Mouse (Mus musculus) lung, embryonic 15.5 days (tissue): ENCODE measurements around the gene Hist1h2ah. TPM values are rescaled to one million over a fixed set of nuclear protein-coding genes. Genes with fewer than 3 reads are reported as not detected.
A peak's percentile ranks its signal among the peaks of the same experiment; 100 is the strongest.

ENCODE experiments used
- ATAC-seq: fragments of 200-750 bp; cut with Nextera tagmentation; 2 replicates; pipeline ENCODE4 v1.8.0; 2017; ENCODE audit warnings: moderate number of reproducible peaks, borderline replicate concordance; ENCODE audit not compliant: low FRiP score, low TSS enrichment; ENCODE audit errors: extremely low read depth
- H3K27ac ChIP-seq: fragments of 300-500 bp; sonication (generic); 2 replicates; pipeline ENCODE4 v1.5.1; 2015; ENCODE audit warnings: moderate library complexity, mild to moderate bottlenecking, inconsistent platforms
- H3K27me3 ChIP-seq: fragments of 300-500 bp; sonication (generic); 2 replicates; pipeline ENCODE4 v1.6.1; 2015; ENCODE audit warnings: inconsistent platforms
- H3K36me3 ChIP-seq: fragments of 300-500 bp; sonication (generic); 2 replicates; pipeline ENCODE4 v1.6.1; 2015; ENCODE audit warnings: inconsistent platforms
- H3K4me1 ChIP-seq: fragments of 300-500 bp; sonication (generic); 2 replicates; pipeline ENCODE4 v1.6.1; 2015; ENCODE audit warnings: inconsistent platforms
- H3K4me2 ChIP-seq: fragments of 300-500 bp; sonication (generic); 2 replicates; pipeline ENCODE4 v1.6.1; 2015; ENCODE audit warnings: inconsistent platforms, mild to moderate bottlenecking, moderate library complexity
- H3K4me3 ChIP-seq: fragments of 300-500 bp; sonication (generic); 2 replicates; pipeline ENCODE4 v1.5.1; 2015; ENCODE audit warnings: mild to moderate bottlenecking, inconsistent platforms
- H3K9ac ChIP-seq: fragments of 300-500 bp; sonication (generic); 2 replicates; pipeline ENCODE4 v1.6.1; 2015; ENCODE audit warnings: inconsistent platforms
- H3K9me3 ChIP-seq: fragments of 300-500 bp; sonication (generic); 2 replicates; pipeline ENCODE4 v1.6.1; 2016; ENCODE audit warnings: inconsistent platforms
- WGBS: fragments of 180-500 bp; shearing (Covaris S2); methylation state at CpG from one replicate; pipeline ENCODE4 v1.1.7; 2015; 5-methylcytosine and 5-hydroxymethylcytosine counted together
- polyA plus RNA-seq: library from polyadenylated mRNA; unstranded; fragments of >200 nt; fragmentation: Nextera tagmentation; extraction: Ambion mirVana; gene quantifications from 2 replicates; pipeline ENCODE4 v1.2.1, GENCODE M21; 2015

Gene Hist1h2ah
- polyA plus RNA-seq, 1 experiment from 2014 or later = 8.1 TPM

DNA sequence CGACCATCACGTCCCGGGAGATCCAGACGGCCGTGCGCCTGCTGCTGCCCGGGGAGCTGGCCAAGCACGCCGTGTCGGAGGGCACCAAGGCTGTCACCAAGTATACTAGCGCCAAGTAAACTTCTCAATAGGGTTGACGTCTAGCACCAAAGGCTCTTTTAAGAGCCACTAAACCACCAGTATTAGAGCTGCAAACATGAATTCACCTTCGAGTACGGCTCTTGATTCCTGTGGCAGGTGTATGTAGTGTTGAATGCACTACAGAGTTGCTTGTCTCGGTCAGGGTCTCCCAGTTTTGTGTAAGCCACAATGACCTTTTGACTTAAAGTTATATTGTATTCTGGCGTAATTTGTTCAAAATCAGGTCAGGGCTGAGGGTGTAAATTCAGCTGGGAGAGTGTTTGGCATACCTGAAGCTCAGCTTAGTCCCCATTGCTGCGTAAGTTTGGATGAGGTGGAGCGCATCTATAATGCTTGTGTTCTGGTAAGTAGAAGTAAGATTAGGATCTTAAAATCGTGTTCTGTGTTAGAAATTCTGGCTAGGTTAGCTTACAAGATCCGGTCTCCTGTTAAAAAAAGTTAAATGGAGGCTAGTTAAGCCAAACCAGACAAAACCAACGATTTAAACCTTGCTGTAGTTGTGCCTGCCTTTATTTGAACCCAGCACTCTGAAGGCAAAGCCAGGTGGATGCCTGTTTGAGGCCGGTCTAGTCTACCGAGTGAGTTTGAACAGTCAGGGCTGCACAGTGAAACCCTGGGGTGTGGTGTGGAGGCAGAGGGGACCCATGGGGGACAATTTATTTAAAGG is 985 bp upstream of the Hist1h2ah start:
- Histone ChIP-seq H3K9ac (peak overlapping the region; percentile 61), H3K27me3 (no peaks in the 10 kb centered on the region), H3K27ac (peak overlapping the region; percentile 93), H3K36me3 (no peaks in the 10 kb centered on the region), H3K4me3 (peak overlapping the region; percentile 45), H3K9me3 (no peaks in the 10 kb centered on the region), H3K4me1 (peaks cover 29% of the 10 kb centered on the region), H3K4me2 (peak overlapping the region; percentile 73)
- peak; percentile 7 for ATAC-seq
- 2% methylated on average over 20 of the region's 23 CpGs for WGBS

DNA sequence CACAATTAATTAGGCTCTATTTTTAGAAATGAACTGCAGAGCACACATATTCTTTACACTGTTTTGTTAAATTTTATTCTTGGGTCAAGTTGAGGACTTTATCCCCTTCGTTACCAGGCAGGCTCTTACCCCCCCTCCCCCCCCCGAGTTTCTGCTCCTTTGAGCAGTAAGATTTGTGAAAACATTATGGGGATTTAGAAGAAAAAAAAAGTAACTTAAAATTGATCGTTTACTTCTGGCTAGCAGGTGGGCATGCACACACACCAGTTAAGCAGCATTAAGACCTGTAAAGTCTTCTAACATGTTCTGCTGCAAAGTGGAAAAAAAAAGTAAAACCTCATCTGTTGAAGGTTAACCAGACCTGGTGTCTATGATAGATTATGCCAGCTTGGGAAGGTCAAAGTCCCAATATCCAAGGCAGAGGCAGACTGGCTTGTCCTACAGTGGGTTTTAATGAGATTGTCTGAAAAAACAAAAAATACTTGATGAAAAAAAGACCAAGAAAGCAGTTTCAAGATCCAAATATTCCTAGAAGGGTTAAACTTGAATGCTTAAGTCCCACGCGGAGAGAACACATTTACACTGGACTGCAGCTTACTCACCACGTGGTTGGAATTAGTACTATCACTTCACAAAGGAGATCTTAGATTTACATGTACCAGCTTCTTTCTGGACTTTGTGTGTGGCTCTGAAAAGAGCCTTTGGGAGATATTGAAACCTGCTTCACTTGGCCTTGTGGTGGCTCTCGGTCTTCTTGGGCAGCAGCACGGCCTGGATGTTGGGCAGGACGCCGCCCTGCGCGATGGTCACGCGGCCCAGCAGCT is 713 bp downstream of the Hist1h2ah start:
- H3K4me2 ChIP-seq = peak overlapping the region; percentile 73
- H3K9me3 ChIP-seq = no peaks in the 10 kb centered on the region
- ATAC-seq = no peak
- H3K36me3 ChIP-seq = no peaks in the 10 kb centered on the region
- H3K9ac ChIP-seq = peak overlapping the region; percentile 46
- H3K27me3 ChIP-seq = no peaks in the 10 kb centered on the region
- H3K4me3 ChIP-seq = peak overlapping the region; percentile 45
- peaks cover 27% of the 10 kb centered on the region for H3K4me1 ChIP-seq
- peak overlapping the region; percentile 93 for H3K27ac ChIP-seq
- WGBS = 2% methylated on average over 14 of the region's 14 CpGs

DNA sequence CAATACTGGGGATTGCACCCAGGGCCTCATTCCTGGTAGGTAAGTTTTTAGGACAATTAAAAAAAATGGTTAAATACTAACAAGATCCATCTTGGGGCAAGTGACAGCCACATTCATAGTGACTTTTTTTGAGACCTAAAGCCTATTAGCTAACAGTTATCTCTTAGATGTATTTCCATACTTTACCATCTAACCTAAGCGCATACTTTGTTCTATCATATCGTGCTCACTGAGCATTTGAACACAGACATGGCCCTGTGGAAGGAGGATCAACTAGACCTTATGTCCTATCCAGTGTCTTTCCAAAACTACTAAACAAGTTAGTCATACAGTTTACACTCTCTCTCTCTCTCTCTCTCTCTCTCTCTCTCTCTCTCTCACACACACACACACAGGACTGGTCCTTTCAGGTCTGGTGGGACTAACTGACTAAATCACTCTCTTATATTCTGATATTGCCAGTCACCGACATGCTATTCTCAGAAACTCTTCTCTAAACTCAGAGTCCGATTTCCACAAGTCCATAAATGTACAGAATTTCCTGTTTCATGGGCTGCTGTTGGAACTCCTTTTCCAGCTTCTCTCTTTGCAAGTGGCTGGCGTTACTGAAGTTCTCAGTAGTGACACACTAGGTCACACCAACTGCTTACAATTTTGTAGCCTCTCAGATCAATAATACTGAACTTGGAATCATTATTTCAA is 1.5 kb downstream of the Hist1h2ah start:
- peaks cover 32% of the 10 kb centered on the region for H3K4me1 ChIP-seq
- peak overlapping the region; percentile 46; the same call in 1 of the 2 replicates for H3K9ac ChIP-seq
- no peak for ATAC-seq
- 39% methylated on average over 5 of the region's 5 CpGs for WGBS
- H3K36me3 ChIP-seq = no peaks in the 10 kb centered on the region
- no peaks in the 10 kb centered on the region for H3K27me3 ChIP-seq
- H3K4me3 ChIP-seq = peak overlapping the region; percentile 45
- H3K4me2 ChIP-seq = peak overlapping the region; percentile 73
- peak overlapping the region; percentile 93 for H3K27ac ChIP-seq
- H3K9me3 ChIP-seq = no peaks in the 10 kb centered on the region

DNA sequence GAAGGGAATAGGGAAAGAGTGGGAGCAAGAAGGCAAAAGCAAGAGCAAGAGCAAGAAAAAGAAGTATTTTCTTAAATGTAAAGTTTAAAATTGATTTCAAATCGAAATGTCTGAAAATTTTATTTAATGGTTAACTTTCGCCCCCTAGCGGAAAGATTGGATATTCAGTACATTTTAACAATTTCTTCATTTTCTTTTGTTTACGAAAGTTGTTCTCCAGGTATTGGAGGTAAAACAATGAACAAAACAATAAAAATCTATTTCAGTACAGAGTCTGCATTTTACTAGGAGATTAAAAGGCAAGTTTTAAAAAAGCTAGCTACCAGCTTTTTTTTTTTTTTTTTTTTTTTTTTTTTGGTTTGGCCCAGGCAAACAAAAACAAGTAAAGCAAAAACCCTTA is 4.9 kb downstream of the Hist1h2ah start:
- peaks cover 22% of the 10 kb centered on the region; the same call in 1 of the 2 replicates for H3K4me1 ChIP-seq
- H3K27me3 ChIP-seq = no peaks in the 10 kb centered on the region
- no peak overlapping the region for H3K4me3 ChIP-seq
- no peaks in the 10 kb centered on the region for H3K36me3 ChIP-seq
- H3K4me2 ChIP-seq = no peak overlapping the region; the same call in 1 of the 2 replicates
- H3K9me3 ChIP-seq = no peaks in the 10 kb centered on the region
- WGBS = 7% methylated on average over 4 of the region's 4 CpGs
- no peak overlapping the region for H3K27ac ChIP-seq
- H3K9ac ChIP-seq = no peak overlapping the region
- no peak for ATAC-seq

DNA sequence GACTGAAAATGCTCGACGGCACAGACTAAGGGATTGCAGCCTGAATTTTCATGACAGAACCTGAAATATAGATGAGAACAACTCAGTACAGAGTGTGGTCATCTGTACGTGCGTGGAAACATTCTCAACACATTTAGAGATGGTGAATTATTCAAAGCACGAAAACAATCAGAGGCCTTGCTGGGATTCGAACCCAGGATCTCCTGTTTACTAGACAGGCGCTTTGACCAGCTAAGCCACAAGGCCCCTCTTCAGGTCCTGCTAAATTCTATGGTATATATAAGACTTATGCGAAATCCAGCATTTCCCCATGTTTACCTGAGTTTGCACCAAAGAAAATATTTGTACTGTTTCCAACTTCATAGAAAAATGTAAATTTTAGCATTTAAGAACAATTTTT is 5.4 kb downstream of the Hist1h2ah start:
- Histone ChIP-seq H3K4me2 (no peak overlapping the region; the same call in 1 of the 2 replicates), H3K36me3 (no peaks in the 10 kb centered on the region), H3K4me1 (peaks cover 22% of the 10 kb centered on the region; the same call in 1 of the 2 replicates), H3K27ac (no peak overlapping the region), H3K9ac (no peak overlapping the region), H3K27me3 (no peaks in the 10 kb centered on the region), H3K9me3 (no peaks in the 10 kb centered on the region), H3K4me3 (no peak overlapping the region; the same call in 1 of the 2 replicates)
- 41% methylated on average over 8 of the region's 8 CpGs for WGBS
- no peak for ATAC-seq

DNA sequence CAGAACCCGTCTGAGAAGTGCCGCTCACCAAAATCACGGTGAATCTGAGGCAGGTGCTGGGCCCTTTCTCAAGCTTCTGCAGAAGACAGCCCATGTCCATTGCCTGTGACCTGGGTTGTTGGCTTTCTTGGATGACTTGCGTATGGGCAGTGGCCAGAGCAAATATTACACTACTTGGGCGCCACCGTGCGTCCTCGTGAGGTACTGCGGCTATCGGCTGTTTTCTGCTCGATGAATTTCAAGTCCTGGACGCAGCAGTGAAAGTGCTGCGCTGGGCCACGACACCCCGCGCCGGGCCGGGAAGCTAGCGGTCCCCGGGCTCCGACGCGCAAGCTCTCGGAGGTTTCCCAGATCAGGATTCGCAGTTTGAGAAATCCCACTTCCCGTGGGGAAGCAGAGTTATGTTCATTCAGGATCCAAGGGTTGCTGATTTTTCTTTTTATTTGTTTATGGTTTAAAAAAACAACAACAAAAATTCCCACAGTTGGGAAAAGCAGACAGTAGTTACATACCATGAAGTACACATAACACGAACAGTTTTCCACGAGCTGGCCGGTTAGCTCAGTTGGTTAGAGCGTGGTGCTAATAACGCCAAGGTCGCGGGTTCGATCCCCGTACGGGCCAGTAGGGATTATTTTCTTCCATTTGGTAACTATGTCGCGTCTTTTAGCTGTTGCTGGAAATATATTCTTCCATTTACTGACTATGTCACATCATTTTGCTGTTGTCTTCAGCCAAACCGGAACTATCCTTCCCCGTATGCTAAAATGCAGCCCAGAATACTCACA is 6.5 kb downstream of the Hist1h2ah start:
- Histone ChIP-seq H3K4me3 (peak overlapping the region; percentile 59), H3K9me3 (no peaks in the 10 kb centered on the region), H3K4me1 (peaks cover 18% of the 10 kb centered on the region; the same call in 1 of the 2 replicates), H3K9ac (peak overlapping the region; percentile 56), H3K27ac (peak overlapping the region; percentile 91), H3K4me2 (peak overlapping the region; percentile 66), H3K36me3 (no peaks in the 10 kb centered on the region), H3K27me3 (no peaks in the 10 kb centered on the region)
- ATAC-seq = peak; percentile 73
- WGBS = under 1% methylated on average over 40 of the region's 40 CpGs

DNA sequence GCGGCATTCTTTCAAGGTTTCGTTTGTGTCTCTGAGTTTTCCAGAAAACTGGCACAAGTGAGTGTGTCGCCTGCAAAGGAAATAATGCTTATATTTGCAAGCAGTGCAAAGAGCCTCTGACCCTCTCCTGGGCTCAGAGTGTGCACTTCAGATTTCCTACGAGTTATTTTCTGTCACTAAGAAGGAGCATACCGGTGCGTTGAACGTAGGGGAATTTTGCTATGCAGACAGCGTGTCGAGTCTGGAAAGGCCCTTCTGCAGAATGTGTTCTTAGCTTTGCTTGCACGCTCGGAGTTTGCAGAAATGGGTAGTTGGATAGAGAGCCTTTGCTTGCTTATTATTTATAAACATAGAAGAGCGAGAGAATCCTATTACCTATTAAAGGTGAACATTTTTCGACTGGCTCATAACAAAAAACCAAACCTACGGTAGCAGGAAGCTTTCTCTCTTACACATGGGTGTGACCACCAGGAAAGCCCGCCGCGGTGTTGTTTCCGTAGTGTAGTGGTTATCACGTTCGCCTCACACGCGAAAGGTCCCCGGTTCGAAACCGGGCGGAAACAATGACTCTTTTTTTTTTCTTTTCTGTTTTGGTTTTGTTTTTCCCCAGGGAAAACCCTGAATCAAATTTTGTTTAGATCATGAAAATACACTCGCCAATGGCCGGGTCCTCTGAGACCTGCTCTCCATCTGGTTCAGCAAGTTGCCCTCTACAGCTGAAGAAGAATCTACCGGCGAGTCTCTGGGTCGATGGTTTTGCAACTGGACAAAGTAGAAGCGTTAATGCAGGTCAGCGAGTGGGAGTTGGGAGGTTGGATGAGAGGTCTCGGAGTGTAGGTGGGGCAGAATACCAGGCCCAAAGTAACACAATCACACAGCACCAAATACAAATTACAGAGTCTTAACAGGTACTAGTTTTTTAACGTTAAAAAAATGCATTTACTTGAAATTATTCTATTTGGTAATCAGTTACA is 9.0 kb downstream of the Hist1h2ah start:
- H3K4me1 ChIP-seq = peaks cover 19% of the 10 kb centered on the region; the same call in 1 of the 2 replicates
- peak overlapping the region; percentile 59; the same call in 1 of the 2 replicates for H3K27ac ChIP-seq
- H3K4me3 ChIP-seq = peak overlapping the region; percentile 44
- H3K4me2 ChIP-seq = peak overlapping the region; percentile 60
- H3K9me3 ChIP-seq = no peaks in the 10 kb centered on the region
- no peaks in the 10 kb centered on the region for H3K36me3 ChIP-seq
- peak; percentile 46; the same call in 1 of the 2 replicates for ATAC-seq
- WGBS = 1% methylated on average over 35 of the region's 35 CpGs
- H3K27me3 ChIP-seq = no peaks in the 10 kb centered on the region
- peak overlapping the region; percentile 39 for H3K9ac ChIP-seq

DNA sequence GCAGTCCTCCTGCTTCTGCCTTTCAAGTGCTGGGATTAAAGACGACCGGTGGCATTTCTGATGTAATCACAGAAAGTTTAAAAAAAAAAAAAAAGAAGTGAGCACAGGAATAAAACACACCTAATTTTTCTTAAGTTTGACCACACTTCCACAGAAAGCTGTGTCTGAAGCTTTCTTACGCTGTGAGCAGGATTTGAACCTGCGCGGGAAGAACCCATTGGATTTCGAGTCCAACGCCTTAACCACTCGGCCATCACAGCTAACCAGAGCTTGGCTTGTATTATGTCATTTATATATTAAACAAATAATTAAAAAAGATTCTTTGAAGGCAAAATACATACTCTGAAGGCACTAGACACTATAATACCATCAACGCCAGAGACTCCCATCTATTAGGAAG is 13.1 kb downstream of the Hist1h2ah start:
- no peaks in the 10 kb centered on the region for H3K36me3 ChIP-seq
- H3K27me3 ChIP-seq = no peaks in the 10 kb centered on the region
- no peaks in the 10 kb centered on the region for H3K9me3 ChIP-seq
- H3K9ac ChIP-seq = peak overlapping the region; percentile 28
- H3K4me1 ChIP-seq = peaks cover 9% of the 10 kb centered on the region; the same call in 1 of the 2 replicates
- WGBS = under 1% methylated on average over 9 of the region's 9 CpGs
- peak overlapping the region; percentile 85 for H3K4me2 ChIP-seq
- H3K4me3 ChIP-seq = peak overlapping the region; percentile 57
- peak; percentile 73; the same call in 1 of the 2 replicates for ATAC-seq
- H3K27ac ChIP-seq = peak overlapping the region; percentile 41

DNA sequence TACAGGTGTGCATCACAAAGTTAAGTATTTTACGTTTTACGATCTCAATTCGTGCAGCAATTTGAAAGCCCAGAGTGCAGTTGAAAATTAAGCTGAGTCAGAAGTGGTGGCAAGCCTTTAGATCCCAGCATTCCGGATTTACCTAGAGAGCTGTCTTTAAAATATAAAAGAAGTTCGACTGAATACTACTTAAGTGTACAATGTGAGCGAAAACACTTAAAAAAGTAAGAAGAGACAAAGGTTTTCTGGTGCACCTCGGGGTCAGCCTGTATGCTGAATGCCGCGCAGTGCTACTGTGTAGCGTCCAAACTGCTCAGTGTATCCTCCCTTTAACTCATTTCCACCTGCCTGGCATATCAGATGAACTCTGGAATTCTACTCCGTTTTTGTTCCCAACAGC is 13.8 kb downstream of the Hist1h2ah start:
- no peak for ATAC-seq

DNA sequence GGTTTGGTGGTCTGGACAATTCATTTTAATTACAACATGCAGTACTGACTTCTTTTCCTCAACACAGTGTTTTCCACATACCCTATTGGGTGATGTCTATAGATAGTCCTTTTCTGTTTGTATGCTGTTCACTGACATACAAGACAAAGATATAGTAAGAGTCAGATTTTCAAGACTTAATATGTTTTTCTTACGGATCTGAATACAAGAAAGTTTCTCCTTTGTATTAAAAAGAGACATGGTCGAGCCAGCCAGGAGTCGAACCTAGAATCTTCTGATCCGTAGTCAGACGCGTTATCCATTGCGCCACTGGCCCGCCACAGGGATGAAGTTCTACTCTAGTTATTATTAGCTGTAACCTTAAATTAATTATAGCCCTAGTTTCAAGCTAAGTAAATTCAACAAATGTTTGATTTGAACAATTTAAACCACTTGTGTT is 14.4 kb downstream of the Hist1h2ah start:
- Histone ChIP-seq H3K4me3 (peak overlapping the region; percentile 57), H3K36me3 (no peaks in the 10 kb centered on the region), H3K9me3 (no peaks in the 10 kb centered on the region), H3K27me3 (no peaks in the 10 kb centered on the region), H3K4me2 (peak overlapping the region; percentile 85), H3K27ac (no peak overlapping the region), H3K4me1 (peaks cover 8% of the 10 kb centered on the region; the same call in 1 of the 2 replicates), H3K9ac (peak overlapping the region; percentile 44)
- WGBS = under 1% methylated on average over 8 of the region's 8 CpGs
- peak; percentile 66 for ATAC-seq

More for the DNA sequence above, 13.8 kb downstream of the Hist1h2ah start:
- Histone ChIP-seq H3K27ac (peak overlapping the region; percentile 41; the same call in 1 of the 2 replicates), H3K4me1 (peaks cover 9% of the 10 kb centered on the region; the same call in 1 of the 2 replicates), H3K9ac (peak overlapping the region; percentile 28), H3K27me3 (no peaks in the 10 kb centered on the region), H3K9me3 (no peaks in the 10 kb centered on the region), H3K4me2 (peak overlapping the region; percentile 85), H3K4me3 (peak overlapping the region; percentile 57), H3K36me3 (no peaks in the 10 kb centered on the region)
- under 1% methylated on average over 11 of the region's 11 CpGs for WGBS
